Mouse (Mus musculus): ENCODE measurements around the gene Cysrt1. TPM values are rescaled to one million over a fixed set of nuclear protein-coding genes. Genes with fewer than 3 reads are reported as not detected.
"Not testable (repeated sequence)": the region's sequence is repeated elsewhere in the genome, so short reads cannot be mapped to it uniquely, and the experiment has no call there.

Cysrt1 gene
- polyA plus RNA-seq, 1 experiment = not detected

DNA sequence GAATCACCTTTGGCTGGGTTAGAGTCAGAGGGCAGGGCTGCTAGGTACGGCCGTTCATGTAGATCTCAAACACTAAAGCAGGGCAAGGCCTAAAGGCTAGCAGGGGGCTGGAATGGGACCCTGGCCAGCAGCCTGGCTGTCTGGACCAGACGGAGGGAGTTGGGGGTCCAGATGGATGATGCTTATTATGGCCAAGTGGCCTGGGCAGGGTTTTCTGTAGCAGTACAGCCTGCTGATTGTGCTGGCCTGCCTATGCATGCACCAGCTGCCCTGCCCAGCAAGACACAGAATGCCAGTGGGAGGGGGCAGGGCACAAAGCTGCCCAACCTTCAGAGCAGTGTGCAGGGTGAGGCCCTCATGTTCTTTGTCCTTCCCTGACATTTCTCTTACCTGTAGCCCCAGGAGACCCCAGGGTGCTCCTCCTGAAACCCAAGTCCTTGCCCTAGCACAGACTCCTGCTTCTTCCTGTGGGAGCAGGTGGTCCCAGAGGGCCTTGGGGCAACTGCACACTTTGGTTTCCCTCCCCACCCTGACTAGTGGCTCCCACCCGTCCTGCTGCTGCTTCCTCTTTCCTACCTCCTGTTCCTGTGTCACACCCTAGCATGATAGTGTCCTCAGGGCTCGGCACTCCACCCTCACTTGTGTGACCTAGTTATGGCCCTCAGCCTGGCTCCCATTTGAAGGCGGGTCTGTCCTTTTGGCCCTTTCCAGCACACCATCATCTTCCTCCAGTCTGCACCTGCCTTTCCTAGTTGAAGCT is 23.8 kb upstream of the Cysrt1 start:
- Histone ChIP-seq H3K27ac (ENCODE audit: insufficient read depth, low read depth, low read length) (peak overlapping the region; percentile 30), H3K4me3 (ENCODE audit: insufficient read depth, low read length) (peak overlapping the region; percentile 35), H3K4me1 (ENCODE audit: control insufficient read depth, insufficient read depth, low read length) (peaks cover 49% of the 10 kb centered on the region)
- TF ChIP-seq CTCF (IDR thresholded peaks at IDR 0.05; ENCODE audit: low read depth, low read length) = no peak
- no peak for TF ChIP-seq POLR2A (IDR thresholded peaks at IDR 0.05; ENCODE audit: borderline replicate concordance, low read depth, low read length)

DNA sequence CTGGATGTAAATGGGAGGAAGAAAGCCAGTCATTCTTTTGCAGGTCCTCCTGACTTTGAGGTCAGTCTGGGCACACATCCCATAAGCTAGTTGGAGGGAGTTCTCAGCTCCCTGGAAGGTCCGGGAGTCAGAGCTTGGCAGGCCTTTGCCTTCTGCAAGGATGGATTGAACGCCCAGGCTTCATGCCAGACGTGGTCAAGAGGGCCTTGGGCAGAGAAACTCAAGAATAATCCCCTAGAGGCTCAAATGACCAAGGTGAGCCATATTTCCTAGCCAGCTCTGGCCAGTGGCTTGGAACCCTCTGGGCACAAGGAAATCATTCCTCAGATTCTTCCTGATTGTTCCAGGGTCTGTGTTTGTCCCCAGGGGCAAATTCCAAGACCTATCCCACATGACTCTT is 22.6 kb upstream of the Cysrt1 start:
- Histone ChIP-seq H3K4me1 (ENCODE audit: control insufficient read depth, insufficient read depth, low read length) (peaks cover 45% of the 10 kb centered on the region), H3K27ac (ENCODE audit: insufficient read depth, low read depth, low read length) (no peak overlapping the region), H3K4me3 (ENCODE audit: insufficient read depth, low read length) (peak overlapping the region; percentile 89; the same call in 1 of the 2 replicates)
- TF ChIP-seq POLR2A (IDR thresholded peaks at IDR 0.05; ENCODE audit: borderline replicate concordance, low read depth, low read length) (no peak), CTCF (IDR thresholded peaks at IDR 0.05; ENCODE audit: low read depth, low read length) (no peak)

DNA sequence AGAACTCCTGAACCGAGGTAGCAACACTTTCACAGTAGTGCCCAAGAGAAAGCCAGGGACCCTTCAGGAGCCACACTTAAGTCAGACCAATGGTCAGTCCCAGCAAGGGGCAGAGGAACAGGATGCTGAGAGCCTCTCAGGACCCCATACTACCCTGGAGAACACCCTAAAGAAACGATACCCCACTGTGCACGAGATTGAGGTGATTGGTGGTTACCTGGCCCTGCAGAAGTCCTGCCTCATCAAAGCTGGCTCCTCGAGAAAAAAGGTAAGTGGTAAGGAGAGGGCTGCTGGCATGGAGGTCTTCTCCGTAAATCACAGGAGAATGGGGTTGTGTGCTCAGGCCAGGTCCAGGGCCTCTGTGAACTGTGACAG is 22.0 kb upstream of the Cysrt1 start:
- peak overlapping the region; percentile 89 for H3K4me3 ChIP-seq (ENCODE audit: insufficient read depth, low read length)
- H3K4me1 ChIP-seq (ENCODE audit: control insufficient read depth, insufficient read depth, low read length) = peaks cover 45% of the 10 kb centered on the region
- TF ChIP-seq CTCF (IDR thresholded peaks at IDR 0.05; ENCODE audit: low read depth, low read length) = no peak
- no peak for TF ChIP-seq POLR2A (IDR thresholded peaks at IDR 0.05; ENCODE audit: borderline replicate concordance, low read depth, low read length)

DNA sequence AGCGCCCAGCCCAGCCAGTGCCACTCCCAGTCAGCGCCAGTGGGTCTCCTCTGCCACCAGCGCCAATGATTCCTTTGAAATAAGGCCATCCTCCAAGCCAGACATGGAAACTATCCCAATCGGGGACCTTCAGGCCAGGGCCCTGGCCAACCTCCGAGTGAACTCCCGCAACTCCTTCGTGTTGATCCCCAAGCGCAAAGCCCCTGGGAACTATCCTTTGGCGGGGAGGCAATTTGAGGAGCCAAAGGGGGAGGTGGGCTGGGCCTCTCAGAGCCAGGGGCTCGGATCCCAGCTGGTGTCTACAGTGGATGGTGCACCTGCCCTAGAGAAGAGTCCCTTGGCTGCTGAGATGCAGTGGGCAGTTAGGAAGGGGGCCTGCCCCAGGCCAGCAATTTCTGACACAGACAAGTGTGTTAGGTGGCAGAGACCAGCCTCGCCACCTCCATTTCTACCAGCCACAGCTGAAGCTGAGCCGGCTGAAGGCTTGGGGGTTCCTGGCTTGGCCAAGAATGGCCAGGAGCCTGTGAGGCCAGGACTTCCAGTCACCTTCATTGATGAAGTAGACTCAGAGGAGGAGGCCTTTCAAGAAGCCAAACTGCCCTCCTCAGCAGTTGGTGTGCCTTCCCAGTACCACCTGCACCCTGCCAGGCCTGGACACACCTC is 21.5 kb upstream of the Cysrt1 start:
- Histone ChIP-seq H3K4me3 (ENCODE audit: insufficient read depth, low read length) (peak overlapping the region; percentile 89), H3K4me1 (ENCODE audit: control insufficient read depth, insufficient read depth, low read length) (peaks cover 42% of the 10 kb centered on the region), H3K27ac (ENCODE audit: insufficient read depth, low read depth, low read length) (no peak overlapping the region)
- TF ChIP-seq CTCF (IDR thresholded peaks at IDR 0.05; ENCODE audit: low read depth, low read length) (no peak), POLR2A (IDR thresholded peaks at IDR 0.05; ENCODE audit: borderline replicate concordance, low read depth, low read length) (no peak)

More for the DNA sequence above, 22.0 kb upstream of the Cysrt1 start:
- H3K27ac ChIP-seq (ENCODE audit: insufficient read depth, low read depth, low read length) = no peak overlapping the region

DNA sequence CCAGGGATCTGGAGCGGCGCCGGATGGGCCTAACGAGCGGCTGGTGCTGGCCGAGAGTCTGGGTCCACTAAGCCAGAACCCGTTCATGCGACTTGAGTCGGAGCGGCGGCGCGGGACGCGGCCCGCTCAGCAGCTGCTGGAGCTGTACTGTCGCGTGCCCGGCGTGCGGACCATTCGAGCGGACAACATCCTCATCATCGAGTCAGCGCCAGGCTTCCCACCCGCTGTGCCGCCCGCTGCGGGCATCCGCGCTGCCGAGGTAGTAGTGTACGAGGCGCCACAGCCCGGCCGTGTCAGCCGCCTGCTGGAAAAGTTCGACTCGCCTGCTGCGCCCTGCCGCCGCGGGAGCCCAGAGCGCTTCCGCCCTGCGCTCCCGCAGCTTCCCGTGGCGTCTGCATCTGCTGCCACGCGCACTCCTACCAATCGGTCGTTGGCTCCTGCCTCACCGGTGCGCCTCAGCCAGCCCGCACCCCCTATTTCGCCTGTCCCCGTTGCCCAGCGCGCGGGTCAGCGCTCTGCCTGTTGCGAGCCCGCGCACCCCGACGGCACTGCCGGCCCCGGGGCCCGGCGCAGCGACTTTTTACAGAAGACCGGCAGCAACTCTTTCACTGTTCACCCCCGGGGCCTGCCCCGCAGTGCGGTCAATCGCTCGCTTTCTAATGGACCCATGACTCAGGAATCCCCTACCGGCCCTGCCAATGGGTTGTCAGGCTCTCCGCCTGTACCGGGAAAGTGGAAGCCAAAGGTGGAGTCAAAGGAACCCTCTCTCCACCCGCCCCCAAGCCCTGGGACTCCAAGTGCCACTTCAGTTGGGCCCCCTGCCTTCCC is 20.8 kb upstream of the Cysrt1 start:
- H3K4me3 ChIP-seq (ENCODE audit: insufficient read depth, low read length) = peak overlapping the region; percentile 89
- H3K4me1 ChIP-seq (ENCODE audit: control insufficient read depth, insufficient read depth, low read length) = peaks cover 39% of the 10 kb centered on the region
- TF ChIP-seq CTCF (IDR thresholded peaks at IDR 0.05; ENCODE audit: low read depth, low read length) = no peak
- TF ChIP-seq POLR2A (IDR thresholded peaks at IDR 0.05; ENCODE audit: borderline replicate concordance, low read depth, low read length) = no peak
- peak overlapping the region; percentile 23 for H3K27ac ChIP-seq (ENCODE audit: insufficient read depth, low read depth, low read length)

DNA sequence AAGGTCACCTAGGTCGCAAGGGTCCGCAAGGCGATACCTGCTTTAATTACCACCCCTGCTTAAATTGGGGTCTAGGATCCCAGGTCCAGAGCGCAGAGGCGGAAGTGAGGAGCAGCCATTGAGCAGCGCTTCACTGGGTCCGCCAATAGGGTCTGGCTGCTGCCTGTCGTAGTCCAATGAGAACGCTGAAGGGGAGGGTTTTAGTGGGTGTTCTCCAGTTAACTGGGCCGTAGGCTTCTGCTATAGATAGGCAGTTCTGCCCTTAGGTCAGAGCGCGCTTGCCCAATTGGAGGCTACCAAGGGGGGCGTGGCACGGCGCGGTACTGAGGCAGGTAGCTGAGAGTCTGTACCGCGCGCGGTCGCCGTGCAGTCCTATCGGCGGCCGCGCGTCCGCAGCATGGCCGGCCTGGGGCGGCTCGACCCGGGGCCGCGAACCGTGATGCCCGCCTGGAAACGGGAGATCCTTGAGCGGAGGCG is 20.1 kb upstream of the Cysrt1 start, which contains the start of gene Tprn:
TSS of gene Tprn (plus strand) at position 328 of the 477 bp plus-strand sequence.
- Histone ChIP-seq H3K27ac (ENCODE audit: insufficient read depth, low read depth, low read length) (peak within 1 kb of the TSS; percentile 23), H3K4me1 (ENCODE audit: control insufficient read depth, insufficient read depth, low read length) (peaks cover 35% of the 10 kb centered on the region), H3K4me3 (ENCODE audit: insufficient read depth, low read length) (peak within 1 kb of the TSS; percentile 89)
- TF ChIP-seq CTCF (IDR thresholded peaks at IDR 0.05; ENCODE audit: low read depth, low read length) (no peak), POLR2A (IDR thresholded peaks at IDR 0.05; ENCODE audit: borderline replicate concordance, low read depth, low read length) (no peak)

DNA sequence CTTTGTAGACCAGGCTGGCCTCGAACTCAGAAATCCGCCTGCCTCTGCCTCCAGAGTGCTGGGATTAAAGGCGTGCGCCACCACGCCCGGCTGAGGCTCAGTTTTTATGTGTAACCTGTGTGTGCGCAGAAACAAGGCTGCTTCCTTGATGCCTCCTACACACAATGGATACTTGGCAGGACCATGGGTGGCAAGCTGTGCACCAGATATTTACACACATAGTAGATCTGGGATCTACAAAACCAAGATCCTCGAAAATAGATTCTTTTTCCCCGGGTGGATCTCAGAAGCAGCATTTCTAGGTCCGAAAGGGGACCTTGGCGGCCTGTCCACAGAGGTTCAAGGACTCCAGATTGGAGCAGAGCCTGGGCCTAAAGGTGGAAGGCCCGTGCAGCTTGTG is 19.6 kb upstream of the Cysrt1 start:
- Histone ChIP-seq H3K27ac (ENCODE audit: insufficient read depth, low read depth, low read length) (no peak overlapping the region), H3K4me3 (ENCODE audit: insufficient read depth, low read length) (peak overlapping the region; percentile 50), H3K4me1 (ENCODE audit: control insufficient read depth, insufficient read depth, low read length) (peaks cover 33% of the 10 kb centered on the region)
- no peak for TF ChIP-seq POLR2A (IDR thresholded peaks at IDR 0.05; ENCODE audit: borderline replicate concordance, low read depth, low read length)
- no peak for TF ChIP-seq CTCF (IDR thresholded peaks at IDR 0.05; ENCODE audit: low read depth, low read length)

DNA sequence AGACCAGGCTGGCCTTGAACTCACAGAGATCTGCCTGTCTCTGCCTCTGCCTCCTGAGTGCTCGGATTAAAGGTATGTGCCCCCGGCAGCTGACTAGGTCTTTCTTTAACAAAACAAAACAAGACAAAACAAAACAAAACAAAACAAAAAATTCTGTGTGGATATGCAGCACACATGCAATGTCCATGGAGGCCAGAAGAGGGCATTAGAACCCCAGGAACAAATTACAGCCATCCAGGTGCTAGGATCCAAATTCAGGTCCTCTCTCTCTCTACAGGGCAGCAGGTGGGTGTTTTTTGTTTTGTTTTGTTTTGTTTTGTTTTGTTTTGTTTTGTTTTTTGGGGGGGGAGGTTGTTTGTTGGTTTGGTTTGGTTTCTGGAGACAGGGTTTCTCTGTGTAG is 16.6 kb upstream of the Cysrt1 start:
- TF ChIP-seq CTCF (IDR thresholded peaks at IDR 0.05; ENCODE audit: low read depth, low read length) (no peak), POLR2A (IDR thresholded peaks at IDR 0.05; ENCODE audit: borderline replicate concordance, low read depth, low read length) (no peak)
- Histone ChIP-seq H3K4me1 (ENCODE audit: control insufficient read depth, insufficient read depth, low read length) (peaks cover 10% of the 10 kb centered on the region), H3K4me3 (ENCODE audit: insufficient read depth, low read length) (no peak overlapping the region), H3K27ac (ENCODE audit: insufficient read depth, low read depth, low read length) (no peak overlapping the region)

DNA sequence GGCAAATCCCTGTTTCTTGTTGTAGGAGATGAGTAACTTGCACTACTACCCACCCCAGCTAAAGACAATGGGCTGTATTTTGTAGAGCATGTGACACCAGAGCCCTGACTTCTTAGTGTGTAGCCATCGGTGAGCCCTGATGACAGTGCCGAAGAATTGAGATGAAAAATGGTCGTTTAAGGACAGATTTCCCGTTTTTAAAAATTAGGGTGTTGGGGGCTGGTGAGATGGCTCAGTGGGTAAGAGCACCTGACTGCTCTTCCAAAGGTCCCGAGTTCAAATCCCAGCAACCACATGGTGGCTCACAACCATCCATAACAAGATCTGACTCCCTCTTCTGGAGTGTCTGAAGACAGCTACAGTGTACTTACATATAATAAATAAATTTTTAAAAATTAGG is 15.0 kb upstream of the Cysrt1 start:
- not testable (repeated sequence) for H3K4me1 ChIP-seq (ENCODE audit: control insufficient read depth, insufficient read depth, low read length); H3K4me3 ChIP-seq (ENCODE audit: insufficient read depth, low read length); H3K27ac ChIP-seq (ENCODE audit: insufficient read depth, low read depth, low read length)

DNA sequence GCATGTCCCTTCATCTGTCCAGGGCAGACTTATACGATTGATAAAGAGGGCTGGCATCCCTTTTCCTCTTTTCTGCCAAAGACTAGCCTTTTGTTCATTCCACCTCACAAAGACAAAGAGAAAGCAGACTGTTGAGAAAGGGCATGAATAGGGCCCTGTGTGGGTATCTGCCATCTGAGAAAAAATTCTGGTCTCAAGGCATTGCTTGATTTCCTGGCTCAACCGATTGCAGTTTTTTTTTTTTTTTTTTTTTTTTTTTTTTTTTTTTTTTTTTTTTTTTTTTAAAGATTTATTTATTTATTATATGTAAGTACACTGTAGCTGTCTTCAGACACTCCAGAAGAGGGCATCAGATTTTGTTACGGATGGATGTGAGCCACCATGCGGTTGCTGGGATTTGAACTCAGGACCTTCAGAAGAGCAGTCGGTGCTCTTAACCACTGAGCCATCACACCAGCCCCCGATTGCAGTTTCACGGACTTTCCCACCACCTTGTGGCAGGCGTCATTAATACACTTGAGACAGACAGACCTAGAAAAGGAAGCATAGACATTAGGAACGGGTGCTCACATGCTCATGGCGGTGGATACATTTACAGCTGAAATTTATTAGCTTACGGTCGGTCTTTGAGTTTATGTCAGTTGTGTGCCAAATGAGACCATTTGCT is 14.3 kb upstream of the Cysrt1 start:
- not testable (repeated sequence) for H3K27ac ChIP-seq (ENCODE audit: insufficient read depth, low read depth, low read length); H3K4me1 ChIP-seq (ENCODE audit: control insufficient read depth, insufficient read depth, low read length)
- peak overlapping the region; percentile 97 for H3K4me3 ChIP-seq (ENCODE audit: insufficient read depth, low read length)
